Mouse (Mus musculus): ENCODE results near the gene Ptprs.
A peak's percentile ranks its signal among the peaks of the same experiment; 100 is the strongest.

DNA sequence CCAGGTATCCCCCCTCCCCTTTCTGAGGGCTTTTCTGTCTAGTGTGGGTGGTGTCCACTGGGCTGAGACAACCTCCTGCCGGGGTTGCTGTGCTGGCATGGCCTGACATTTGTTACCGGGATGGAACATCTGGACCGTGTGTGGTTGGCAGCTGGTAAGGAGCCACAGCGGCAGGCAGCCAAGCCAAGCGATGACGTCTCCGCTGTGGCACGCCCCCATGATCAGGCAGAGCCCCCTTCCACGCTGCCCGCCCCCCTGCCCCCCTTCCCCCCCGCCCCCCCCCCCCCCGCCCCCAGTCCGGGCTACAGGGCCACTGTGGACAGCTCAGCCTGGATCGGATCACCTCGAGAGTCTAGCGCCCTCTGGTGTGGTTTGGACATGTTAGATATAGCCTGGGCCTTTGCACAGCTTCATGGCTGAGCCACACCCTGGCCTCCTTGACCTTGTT lies 11.2 kb upstream of the Ptprs start:
- TF ChIP-seq CTCF (IDR thresholded peaks at IDR 0.05; ENCODE audit: insufficient read depth, low read length) (peak; percentile 47; the same call in 1 of the 2 replicates), POLR2A (IDR thresholded peaks at IDR 0.05; ENCODE audit: borderline replicate concordance, extremely low read depth, low read depth, low read length) (no peak)

Data from lung, adult 2 months (tissue).